Mouse (Mus musculus) cerebellum, postnatal 25 days (tissue): ENCODE measurements around the gene Lcmt1.

Experiments
- DNase-seq, 2 experiments: peaks; one replicate each; pipeline ENCODE4 v3.0.0; 2021; ENCODE audit warnings: mixed read lengths in 2 of 2

Lcmt1 gene

DNA sequence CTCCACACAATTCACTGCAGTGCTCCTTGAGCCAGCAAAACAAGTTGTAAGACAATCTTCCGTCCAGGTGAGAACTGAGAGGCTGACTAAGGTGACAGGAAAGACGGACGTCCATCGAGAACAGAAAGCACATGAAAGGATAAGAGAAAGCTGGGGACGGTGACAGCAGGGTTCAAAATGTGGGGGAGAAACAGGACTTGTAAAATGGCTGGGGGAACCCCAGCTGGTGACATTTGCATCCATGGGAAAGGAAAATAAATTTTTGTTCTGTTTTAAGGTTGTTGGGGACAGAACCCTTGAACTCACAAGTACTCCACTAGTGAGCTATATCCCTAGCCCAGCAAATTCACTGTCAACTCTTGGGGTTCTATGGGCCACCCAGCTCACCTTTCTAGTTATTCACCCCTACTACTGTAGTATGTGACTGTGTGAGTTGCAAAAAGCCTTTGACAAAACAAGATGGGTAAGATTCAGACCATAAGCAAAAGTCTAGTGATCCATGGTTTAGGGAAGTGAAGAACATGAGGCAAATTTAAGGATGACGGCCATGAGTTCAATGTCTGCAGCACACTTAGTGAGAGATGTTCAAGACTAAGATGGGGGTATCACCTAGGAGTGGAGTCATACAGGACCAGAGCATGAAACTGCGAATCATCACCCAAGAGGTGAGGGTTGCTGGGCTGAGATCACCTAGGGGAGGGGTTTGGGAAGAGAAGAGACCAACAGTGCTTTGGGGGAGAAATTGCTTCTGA lies 8.2 kb upstream of the Lcmt1 start:
- DNase-seq: no peak

DNA sequence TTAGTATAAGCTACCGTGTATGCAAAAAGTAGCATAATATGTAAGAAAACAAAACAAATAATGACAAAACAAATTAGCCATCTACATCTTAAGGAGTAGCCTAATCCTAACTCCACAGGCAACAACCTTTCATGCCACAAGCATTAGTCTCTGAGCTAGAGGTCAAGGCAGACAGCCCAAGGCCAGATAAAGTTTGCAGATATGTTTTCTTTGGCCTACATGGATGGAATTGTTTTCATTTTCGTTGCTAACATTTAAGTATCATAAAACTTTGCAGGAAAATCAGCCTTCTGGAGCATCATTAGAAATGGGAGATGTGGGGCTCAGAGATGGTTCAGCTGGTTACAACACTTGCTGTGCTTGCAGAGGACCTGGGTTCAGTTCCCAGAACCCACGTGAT lies 6.8 kb upstream of the Lcmt1 start:
- DNase-seq: no peak

DNA sequence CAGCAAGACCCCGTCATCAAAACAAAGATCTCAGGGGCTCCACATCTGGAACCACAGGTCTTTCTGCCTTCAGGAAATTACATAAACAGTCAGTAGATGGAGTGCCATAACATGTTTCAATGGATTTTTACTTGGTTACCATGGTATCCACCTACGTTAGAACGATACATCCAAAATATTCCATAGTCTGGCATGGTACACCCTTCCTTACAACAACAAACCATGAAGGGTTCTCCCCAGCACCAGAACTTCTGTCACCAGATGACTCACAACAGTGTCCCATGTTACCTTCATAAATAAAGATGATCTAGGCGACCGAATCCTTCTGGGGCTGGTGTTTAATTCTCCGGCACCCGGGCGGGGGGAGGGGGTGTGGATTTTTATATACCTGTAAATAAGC lies 5.6 kb upstream of the Lcmt1 start:
- no peak for DNase-seq

DNA sequence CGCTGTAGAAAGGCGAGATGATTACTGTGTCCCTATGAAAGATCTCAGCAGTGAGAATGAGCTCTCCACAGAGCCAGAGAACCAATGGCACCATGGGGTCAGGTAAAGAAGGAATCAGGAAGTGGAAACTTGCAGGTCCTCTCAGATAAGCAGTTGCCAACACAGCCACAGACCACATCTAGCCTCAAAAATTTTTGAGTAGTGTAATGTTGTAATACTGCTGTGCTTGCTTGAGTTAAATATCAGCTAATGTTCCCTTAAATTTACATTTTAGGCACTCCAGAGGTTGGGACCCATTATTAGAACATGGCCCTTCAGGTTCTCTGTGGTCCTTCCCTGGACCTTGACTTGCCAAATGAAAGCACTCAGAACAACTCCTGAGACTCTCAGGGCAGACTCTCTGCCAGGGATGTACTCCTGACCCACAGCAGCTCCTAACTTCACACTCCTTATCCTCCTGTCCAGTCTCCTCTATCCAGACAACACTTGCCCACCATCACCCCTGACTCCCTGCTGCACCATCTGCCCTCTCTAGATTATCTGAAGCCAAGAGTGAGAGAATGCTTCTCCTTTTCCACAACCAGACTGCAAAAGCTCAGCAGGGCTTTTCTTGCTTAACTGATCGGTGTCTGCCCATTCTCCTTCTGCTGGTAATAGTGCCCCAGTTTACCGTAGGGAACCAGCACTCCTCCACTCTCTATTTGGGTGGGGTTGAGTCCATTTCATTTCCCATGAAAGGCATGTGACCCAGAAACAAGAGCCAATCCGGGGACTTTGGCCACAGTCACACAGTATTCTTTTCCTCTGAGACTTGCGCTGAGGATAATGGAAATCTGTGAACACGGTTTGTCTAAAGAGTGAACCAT lies 3.5 kb upstream of the Lcmt1 start:
- peak; percentile 51 to 53 for DNase-seq

DNA sequence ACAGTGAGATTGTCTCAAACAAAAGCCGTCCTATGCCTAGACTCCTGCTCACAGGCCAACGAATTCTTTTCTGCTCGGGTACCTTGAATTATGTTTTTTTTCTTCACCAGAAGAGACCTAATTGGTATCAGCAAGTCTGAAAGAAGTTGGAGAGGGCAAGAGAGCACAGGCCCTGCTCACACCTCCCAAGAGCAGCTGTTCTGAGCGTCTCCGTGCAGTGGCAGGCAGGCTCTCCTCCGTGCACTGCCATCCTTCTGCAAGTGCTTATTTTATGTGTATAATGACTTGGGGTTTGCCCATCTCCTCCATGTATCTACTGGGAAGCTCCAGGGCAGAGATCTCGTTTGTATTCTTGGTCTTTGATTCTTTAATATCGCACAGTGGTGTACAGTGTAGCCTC lies 2.8 kb upstream of the Lcmt1 start:
- DNase-seq: no peak

- no peak for DNase-seq
Observed at GRCm38 (mm10) chr7:123367218-123368150, 2.1 kb upstream of the Lcmt1 start.

DNA sequence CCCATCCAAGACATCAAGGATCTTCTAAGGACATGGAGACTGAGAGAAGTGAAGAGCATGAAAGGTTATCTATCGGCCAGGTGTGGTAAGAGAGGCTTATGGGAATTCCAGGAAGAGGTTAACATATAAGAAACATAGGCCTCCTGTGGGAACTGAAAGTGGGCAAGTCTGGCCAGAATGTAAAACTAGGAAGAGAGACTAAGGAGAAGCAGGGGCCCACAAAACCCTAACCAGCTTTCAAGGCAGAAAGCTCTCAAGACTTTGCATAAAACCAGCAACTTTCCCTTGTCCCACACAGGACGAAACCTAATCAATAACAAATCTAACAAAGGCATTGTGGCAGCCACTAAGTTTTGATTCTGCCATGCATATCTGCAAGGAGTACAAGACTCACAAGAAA lies 1.4 kb upstream of the Lcmt1 start:
- DNase-seq: no peak

- no peak for DNase-seq
Observed at GRCm38 (mm10) chr7:123368778-123369746, 522 bp upstream of the Lcmt1 start.

DNA sequence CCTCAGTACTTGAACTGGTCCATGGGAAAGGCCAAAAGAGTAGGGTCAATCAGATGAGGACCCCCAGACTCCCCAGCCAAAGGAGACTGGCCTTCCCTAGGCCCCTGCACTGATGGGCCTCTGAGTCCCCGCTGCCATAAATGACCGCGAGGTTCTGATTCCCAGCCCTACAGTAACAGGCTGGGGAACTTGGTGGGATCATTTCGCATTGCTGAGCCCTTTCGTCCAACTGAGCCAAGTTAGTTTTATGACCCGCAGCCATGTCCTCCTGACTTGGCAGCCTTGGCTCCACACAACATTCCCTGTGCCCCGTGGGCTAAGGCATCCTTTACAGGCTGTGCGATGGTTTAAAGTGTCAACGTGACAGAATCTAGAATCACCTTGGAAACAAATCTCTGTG lies 1.1 kb downstream of the Lcmt1 start:
- no peak for DNase-seq

- no peak for DNase-seq
Observed at GRCm38 (mm10) chr7:123371501-123371900, 1.9 kb downstream of the Lcmt1 start.

GRCm38 (mm10) chr7:123377443-123378400 lies 8.1 kb downstream of the Lcmt1 start:
- peak; percentile 91 to 95 for DNase-seq

DNA sequence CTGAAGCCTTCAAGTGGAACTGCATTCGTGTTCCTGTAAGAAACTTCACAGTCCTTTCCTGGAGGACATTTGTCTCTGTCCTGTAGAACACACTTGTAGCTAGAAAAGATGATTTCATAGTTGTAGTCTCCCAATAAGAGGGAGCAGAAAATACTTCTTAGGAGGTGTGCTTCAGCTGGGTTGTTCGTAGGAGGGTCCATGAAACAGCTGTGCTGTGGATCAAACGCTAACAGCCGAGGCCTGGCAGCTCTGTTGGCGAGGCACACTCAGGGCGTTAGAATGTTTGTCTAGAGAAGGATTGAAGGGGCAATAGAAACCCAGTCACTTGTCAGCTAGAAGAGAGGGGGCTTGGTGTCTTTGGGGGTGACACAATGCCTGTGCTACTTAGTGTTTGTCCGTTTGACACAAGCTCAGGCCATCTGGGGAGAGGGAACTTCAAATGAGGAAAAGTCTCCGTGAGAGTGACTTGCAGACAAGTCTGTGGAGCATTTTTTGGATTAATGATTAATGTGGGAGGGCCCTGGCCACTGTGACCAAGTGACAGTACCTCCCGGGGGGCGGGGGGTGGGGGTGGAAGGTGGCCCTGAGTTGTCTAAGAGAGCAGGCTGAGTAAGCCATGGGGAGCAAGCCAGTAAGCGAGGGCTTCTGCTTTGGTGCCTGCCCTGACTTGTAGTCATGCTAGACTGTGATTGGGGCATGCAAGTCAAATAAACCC lies 16.3 kb downstream of the Lcmt1 start:
- no peak for DNase-seq

GRCm38 (mm10) chr7:123389686-123390280 lies 20.2 kb downstream of the Lcmt1 start:
- peak; percentile 33 to 44 for DNase-seq

- no peak for DNase-seq
Observed at GRCm38 (mm10) chr7:123394271-123394670, 24.7 kb downstream of the Lcmt1 start.

DNA sequence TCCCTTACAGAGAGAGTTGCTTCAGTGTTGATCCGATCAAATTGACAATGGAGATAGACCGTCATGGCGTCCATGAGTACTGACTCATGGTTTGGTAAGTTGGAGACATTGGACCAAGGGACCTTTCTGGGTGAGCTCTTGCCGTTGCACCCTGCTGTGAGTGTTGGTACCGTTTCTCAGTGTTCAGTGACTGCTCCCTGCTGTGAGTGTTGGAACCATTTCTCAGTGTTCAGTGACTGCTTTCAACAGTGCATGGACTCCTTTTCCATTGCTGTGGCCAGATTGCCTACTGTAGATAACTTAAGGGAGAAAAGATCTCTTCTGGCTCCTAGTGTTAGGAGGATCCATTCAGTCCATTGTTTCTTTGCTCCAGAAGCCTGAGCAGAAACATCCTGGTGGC lies 27.3 kb downstream of the Lcmt1 start:
- DNase-seq: peak in 1 of 2 experiments; percentile 65

DNA sequence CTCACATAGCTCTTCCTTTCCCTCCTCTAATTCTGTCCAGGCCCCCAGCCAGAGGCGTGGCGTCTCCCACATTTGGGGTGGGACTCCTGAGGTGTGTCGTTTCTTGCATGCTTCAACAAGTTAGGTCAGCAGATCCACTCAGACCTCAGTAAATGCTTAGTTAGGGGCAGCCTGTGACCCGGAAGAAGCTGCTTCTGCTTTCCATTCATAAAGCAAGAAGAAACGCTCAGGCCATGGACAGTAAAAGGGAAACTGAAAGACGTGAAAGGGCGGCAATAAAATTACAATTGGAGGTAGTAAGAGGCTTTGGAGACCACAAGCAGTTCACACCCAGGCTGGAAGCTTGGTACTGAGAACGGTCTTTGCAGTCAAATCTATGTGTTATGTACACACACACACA lies 27.8 kb downstream of the Lcmt1 start:
- no peak for DNase-seq

DNA sequence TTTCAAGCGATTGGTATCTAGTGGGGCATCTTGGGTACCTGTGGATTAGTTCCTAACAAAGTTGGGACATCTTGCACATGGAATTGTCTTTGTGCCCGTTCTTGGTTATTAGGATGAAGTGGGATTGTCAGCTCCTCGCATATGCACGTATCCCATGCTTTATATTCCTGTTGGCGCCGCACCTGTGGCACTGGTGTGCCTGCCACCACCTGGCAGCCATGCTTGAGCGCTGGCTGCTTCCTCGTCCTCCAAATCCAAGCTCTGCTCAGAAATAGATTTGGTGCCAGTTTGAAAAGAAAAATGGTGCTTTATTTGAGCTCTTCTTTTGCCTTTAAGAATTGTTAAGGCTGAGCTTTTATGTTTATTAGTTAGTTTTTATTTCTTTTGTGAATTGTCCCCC lies 28.3 kb downstream of the Lcmt1 start:
- DNase-seq: peak; percentile 56 to 72

DNA sequence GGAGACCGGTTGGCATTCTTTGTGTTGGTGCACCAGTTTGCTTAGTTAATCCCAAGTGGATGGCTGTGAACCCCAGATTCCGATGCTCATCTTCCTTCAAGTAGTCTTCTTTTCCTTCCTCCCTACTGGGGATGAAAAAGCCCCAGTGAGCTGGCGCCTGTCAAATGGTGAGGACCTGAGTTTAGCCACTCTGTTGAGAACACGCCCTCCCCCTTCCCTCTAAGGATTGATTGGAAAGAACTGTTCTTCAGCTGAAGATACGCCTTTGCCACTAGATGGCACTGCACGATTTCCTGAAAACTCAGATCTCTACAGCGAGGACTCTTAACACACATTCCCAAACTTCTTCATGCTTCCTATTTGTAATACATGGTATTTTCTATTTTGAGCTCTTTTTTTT lies 29.2 kb downstream of the Lcmt1 start:
- peak; percentile 59 to 77 for DNase-seq

DNA sequence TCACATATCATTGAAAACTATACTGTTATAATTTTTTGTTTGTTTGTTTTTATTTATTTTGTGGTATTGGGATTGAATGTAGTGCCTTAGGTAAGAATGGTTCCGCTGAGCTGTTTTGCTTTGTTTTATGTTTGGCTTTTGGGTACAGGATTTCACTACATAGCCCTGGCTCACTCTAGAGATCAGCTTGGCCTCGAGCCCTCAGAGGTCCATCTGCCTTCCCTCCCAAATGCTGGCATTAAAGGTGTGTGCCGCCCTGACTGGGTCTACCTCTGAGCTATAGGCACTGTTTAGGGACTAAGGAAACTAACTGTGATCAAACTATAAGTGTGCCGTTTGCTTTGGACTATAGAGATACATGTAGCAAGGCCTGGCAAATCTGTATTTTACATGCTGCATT lies 29.7 kb downstream of the Lcmt1 start:
- peak; percentile 82 to 86 for DNase-seq
